Mouse (Mus musculus) heart, postnatal 0 days (tissue): ENCODE data around the gene Stard13. TPM values are rescaled to one million over a fixed set of nuclear protein-coding genes. Genes with fewer than 3 reads are reported as not detected.

Experiments used
- ATAC-seq: fragments of 200-750 bp; cut with Nextera tagmentation; 2 replicates; pipeline ENCODE4 v1.8.0; 2017; ENCODE audit warnings: low read depth, moderate number of reproducible peaks, moderate library complexity; ENCODE audit not compliant: insufficient read depth
- DNase-seq: peaks from one replicate; pipeline ENCODE4 v3.0.0-alpha.2; 2016; ENCODE audit warnings: low spot score
- H3K27ac ChIP-seq: fragments of 300-500 bp; sonication (generic); 2 replicates; pipeline ENCODE4 v1.5.1; 2014; ENCODE audit warnings: low read depth, mild to moderate bottlenecking
- H3K27me3 ChIP-seq: fragments of 300-500 bp; sonication (generic); 2 replicates; pipeline ENCODE4 v1.6.1; 2014; ENCODE audit warnings: low read length, mixed read lengths; ENCODE audit not compliant: control insufficient read depth, insufficient read depth
- H3K36me3 ChIP-seq: fragments of 300-500 bp; sonication (generic); replicated peaks from 2 replicates; pipeline ENCODE4 v1.6.1; 2014; ENCODE audit warnings: low read length, mixed read lengths; ENCODE audit not compliant: control insufficient read depth, insufficient read depth
- H3K4me1 ChIP-seq: fragments of 300-500 bp; sonication (generic); 2 replicates; pipeline ENCODE4 v1.6.1; 2014; ENCODE audit warnings: antibody characterized with exemption; ENCODE audit not compliant: control insufficient read depth, insufficient read depth
- H3K4me2 ChIP-seq: fragments of 300-500 bp; sonication (generic); 2 replicates; pipeline ENCODE4 v1.6.1; 2014; ENCODE audit warnings: low read depth, mild to moderate bottlenecking, low read length, moderate library complexity
- H3K4me3 ChIP-seq: fragments of 300-500 bp; sonication (generic); 2 replicates; pipeline ENCODE4 v1.5.1; 2014; ENCODE audit warnings: low read depth, low read length
- H3K9ac ChIP-seq: fragments of 300-500 bp; sonication (generic); replicated peaks from 2 replicates; pipeline ENCODE4 v1.6.1; 2014; ENCODE audit warnings: low read depth, low read length, mixed read lengths
- H3K9me3 ChIP-seq: fragments of 300-500 bp; sonication (generic); replicated peaks from 2 replicates; pipeline ENCODE4 v1.6.1; 2016; ENCODE audit warnings: low read length; ENCODE audit not compliant: control insufficient read depth
- CTCF ChIP-seq: IDR thresholded peaks from 2 replicates; pipeline ENCODE4 v1.5.1; 2016; ENCODE audit warnings: antibody characterized with exemption, control low read depth, low read depth
- EP300 ChIP-seq: IDR thresholded peaks from 2 replicates; pipeline ENCODE4 v1.6.1; 2016; ENCODE audit warnings: antibody characterized with exemption, low read depth
- WGBS: fragments of 180-500 bp; shearing (Covaris S2); extraction: QIAGEN DNeasy Blood & Tissue Kit; methylation state at CpG from one replicate; pipeline ENCODE4 v1.1.7; 2014; 5-methylcytosine and 5-hydroxymethylcytosine counted together
- polyA plus RNA-seq: library from polyadenylated mRNA; unstranded; fragments of >200 nt; fragmentation: Nextera tagmentation; extraction: Ambion mirVana; gene quantifications from 2 replicates; pipeline ENCODE4 v1.2.1, GENCODE M21; 2015
- total RNA-seq: library from RNA; depleted of rRNA; stranded (reverse); fragments of >200 nt; gene quantifications from 2 replicates; pipeline ENCODE4 v1.2.3, GENCODE M21; 2014; ENCODE audit warnings: low replicate concordance; rRNA removed

The Stard13 gene
- total and polyA plus RNA-seq, 2 experiments from 2014 or later: 3.3 to 10.6 TPM

- Histone ChIP-seq H3K27ac (no peak overlapping the region), H3K4me3 (no peak overlapping the region), H3K4me1 (no peaks in the 10 kb centered on the region), H3K9ac (no peak overlapping the region), H3K27me3 (no peaks in the 10 kb centered on the region), H3K9me3 (no peaks in the 10 kb centered on the region), H3K36me3 (no peaks in the 10 kb centered on the region), H3K4me2 (no peak overlapping the region)
- 93% methylated on average over 4 of the region's 4 CpGs for WGBS
- DNase-seq (no peak), ATAC-seq (no peak)
- TF ChIP-seq EP300 (no peak), CTCF (no peak)
Measured at GRCm38 (mm10) chr5:151002051-151002450, 231.6 kb downstream of the Stard13 start.

GRCm38 (mm10) chr5:151001111-151001510 is 232.5 kb downstream of the Stard13 start:
- no peak overlapping the region for H3K4me3 ChIP-seq
- H3K9ac ChIP-seq: no peak overlapping the region
- H3K36me3 ChIP-seq: no peaks in the 10 kb centered on the region
- 76% methylated on average over 7 of the region's 7 CpGs for WGBS
- H3K4me2 ChIP-seq: no peak overlapping the region
- no peak overlapping the region for H3K27ac ChIP-seq
- no peaks in the 10 kb centered on the region for H3K4me1 ChIP-seq
- TF ChIP-seq CTCF (no peak), EP300 (no peak)
- no peaks in the 10 kb centered on the region for H3K9me3 ChIP-seq
- H3K27me3 ChIP-seq: no peaks in the 10 kb centered on the region
- ATAC-seq (no peak), DNase-seq (no peak)

- 61% methylated on average over 2 of the region's 2 CpGs for WGBS
- H3K9ac ChIP-seq: no peak overlapping the region
Measured at GRCm38 (mm10) chr5:150996586-150996985, 237.1 kb downstream of the Stard13 start.

GRCm38 (mm10) chr5:150994096-150994495 is 239.5 kb downstream of the Stard13 start:
- no peaks in the 10 kb centered on the region for H3K36me3 ChIP-seq
- 88% methylated on average over 7 of the region's 7 CpGs for WGBS

More at GRCm38 (mm10) chr5:150996586-150996985, 237.1 kb downstream of the Stard13 start:
- Histone ChIP-seq H3K4me2 (no peak overlapping the region), H3K4me1 (no peaks in the 10 kb centered on the region), H3K9me3 (no peaks in the 10 kb centered on the region), H3K4me3 (no peak overlapping the region), H3K27me3 (no peaks in the 10 kb centered on the region), H3K27ac (no peak overlapping the region), H3K36me3 (no peaks in the 10 kb centered on the region)
- DNase-seq (no peak), ATAC-seq (no peak)
- no peak for TF ChIP-seq CTCF
- no peak for TF ChIP-seq EP300

More at GRCm38 (mm10) chr5:150994096-150994495, 239.5 kb downstream of the Stard13 start:
- no peak overlapping the region for H3K4me2 ChIP-seq
- no peak overlapping the region for H3K27ac ChIP-seq
- H3K27me3 ChIP-seq: no peaks in the 10 kb centered on the region
- H3K9ac ChIP-seq: no peak overlapping the region
- H3K4me3 ChIP-seq: no peak overlapping the region
- no peaks in the 10 kb centered on the region for H3K4me1 ChIP-seq
- no peak for DNase-seq
- no peak for ATAC-seq
- H3K9me3 ChIP-seq: no peaks in the 10 kb centered on the region
- TF ChIP-seq CTCF (no peak), EP300 (no peak)

Other genes with a start within 250 kb of the Stard13 start
- gene Gm42906, start 194.3 kb upstream of the Stard13 start, total RNA-seq: not detected in 2 replicates
- not detected in 2 replicates for gene Gm42906, start 194.3 kb upstream of the Stard13 start, polyA plus RNA-seq